Mouse (Mus musculus) erythroid progenitor cell, adult 5-6 weeks (primary cell): ENCODE results near the gene Shmt1. TPM values are rescaled to one million over a fixed set of nuclear protein-coding genes. Genes with fewer than 3 reads are reported as not detected.

Source experiments
- ATAC-seq: replicated peaks from 2 replicates; pipeline ENCODE4 v1.8.0; 2016; ENCODE audit warnings: moderate number of reproducible peaks, mild to moderate bottlenecking, moderate TSS enrichment, inconsistent platforms; ENCODE audit not compliant: poor library complexity, low FRiP score, severe bottlenecking
- total RNA-seq, 2 experiments: library from RNA; stranded (forward) in 1 of 2; stranded (reverse) in 1 of 2; fragments of 150-400 nt in 1 of 2; fragments of 186-747, 209-891 nt in 1 of 2; gene quantifications; 2 replicates each; pipeline versions ENCODE4 v1.2.3 to v1.2.4; 2015 to 2017; ENCODE audit warnings: low replicate concordance in 2 of 2

Shmt1 gene
- total RNA-seq, 2 experiments from 2014 or later, result 4.6 to 9.6 TPM

DNA sequence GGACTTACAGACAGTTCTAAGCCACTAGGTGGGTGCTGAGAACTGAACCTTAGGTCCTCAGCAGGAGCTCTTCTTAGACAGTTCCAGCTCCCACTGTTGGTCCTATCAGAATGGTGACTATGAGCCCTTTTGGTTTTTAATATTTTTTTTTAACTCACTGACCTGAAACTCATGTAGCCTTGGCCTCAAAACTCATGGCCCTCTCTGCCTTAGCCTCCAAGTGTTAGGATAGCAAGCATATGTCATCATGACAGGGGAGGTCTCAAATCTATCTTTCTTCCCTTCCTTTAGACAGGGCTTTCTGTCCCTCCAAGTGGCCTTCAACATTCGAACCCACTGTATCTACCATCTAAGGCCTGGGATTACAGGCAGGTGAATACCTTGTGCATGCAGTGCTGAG, 10.6 kb downstream of the Shmt1 start:
- ATAC-seq, result no peak

DNA sequence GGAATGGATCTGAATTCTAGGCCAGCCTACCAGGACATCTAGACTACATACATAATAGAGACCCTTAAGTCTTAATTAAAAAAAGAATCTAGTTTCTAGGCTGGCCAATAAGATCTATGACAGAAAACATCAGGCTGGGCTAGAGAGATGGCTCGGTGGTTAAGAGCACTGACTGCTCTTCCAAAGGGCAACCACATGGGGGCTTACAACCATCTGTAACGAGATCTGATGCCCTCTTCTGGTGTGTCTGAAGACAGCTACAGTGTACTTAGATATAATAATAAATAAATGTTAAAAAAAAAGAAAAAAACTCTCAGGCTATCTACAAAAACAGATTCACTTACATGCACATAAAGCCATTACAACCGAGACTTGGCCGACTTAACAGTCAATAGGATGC, 11.5 kb downstream of the Shmt1 start:
- ATAC-seq, result no peak

DNA sequence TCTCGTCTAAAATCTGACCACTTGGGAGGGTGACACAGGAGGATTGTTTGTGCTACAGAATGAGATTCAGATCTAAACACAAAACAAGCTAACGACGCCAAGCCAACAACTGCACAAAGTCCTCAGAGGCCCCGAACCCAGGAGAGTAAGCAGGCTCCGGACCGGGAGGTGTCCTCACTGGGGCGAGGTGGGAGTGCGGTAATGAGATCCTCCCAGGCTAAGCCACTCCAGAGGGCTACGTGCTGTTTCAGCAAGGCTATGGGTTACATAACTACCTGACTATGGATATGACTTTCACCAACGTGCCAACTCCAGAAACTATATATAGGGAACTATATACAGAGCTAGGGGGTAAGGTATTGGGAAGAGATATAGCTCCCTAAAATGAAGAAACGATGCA, 15.2 kb downstream of the Shmt1 start:
- no peak for ATAC-seq

DNA sequence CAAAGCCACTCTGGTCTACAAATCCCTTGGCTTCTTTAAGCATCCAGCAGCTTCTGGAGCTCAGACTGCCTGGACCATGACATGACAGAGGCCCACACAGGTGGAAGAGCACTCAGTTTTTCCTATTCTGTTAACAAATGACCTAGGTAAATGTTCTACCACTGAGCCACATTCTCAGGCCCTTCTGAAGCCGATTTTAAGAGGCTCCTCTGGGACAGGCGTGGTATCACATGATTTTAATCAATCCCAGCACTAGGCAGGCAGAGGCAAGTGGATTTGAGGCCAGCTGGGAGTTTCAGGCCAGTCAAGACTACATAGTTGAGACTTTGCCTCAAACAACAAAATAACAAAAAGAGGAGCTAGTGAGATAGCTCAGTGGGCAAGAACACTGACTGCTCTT, 21.0 kb downstream of the Shmt1 start:
- ATAC-seq, result no peak

DNA sequence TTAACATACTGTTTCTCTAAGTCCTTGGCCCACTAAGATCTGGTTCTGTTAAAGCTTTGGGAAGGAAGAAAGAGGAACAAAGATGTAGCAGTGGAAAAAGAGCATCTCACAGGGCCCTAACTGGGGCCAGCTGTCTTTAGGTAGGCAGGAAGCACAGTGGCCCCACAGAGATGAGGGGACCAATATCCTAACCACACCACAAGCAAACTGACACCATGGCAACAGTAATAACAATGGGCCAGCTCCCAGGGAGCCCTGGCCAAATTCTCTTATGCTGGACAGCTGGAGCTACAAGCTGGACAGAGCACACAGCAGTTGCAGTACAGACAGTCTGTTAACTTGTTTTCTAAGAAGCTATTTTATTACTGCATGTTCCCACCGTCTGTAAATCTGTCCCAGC, 23.9 kb downstream of the Shmt1 start:
- ATAC-seq, result no peak

DNA sequence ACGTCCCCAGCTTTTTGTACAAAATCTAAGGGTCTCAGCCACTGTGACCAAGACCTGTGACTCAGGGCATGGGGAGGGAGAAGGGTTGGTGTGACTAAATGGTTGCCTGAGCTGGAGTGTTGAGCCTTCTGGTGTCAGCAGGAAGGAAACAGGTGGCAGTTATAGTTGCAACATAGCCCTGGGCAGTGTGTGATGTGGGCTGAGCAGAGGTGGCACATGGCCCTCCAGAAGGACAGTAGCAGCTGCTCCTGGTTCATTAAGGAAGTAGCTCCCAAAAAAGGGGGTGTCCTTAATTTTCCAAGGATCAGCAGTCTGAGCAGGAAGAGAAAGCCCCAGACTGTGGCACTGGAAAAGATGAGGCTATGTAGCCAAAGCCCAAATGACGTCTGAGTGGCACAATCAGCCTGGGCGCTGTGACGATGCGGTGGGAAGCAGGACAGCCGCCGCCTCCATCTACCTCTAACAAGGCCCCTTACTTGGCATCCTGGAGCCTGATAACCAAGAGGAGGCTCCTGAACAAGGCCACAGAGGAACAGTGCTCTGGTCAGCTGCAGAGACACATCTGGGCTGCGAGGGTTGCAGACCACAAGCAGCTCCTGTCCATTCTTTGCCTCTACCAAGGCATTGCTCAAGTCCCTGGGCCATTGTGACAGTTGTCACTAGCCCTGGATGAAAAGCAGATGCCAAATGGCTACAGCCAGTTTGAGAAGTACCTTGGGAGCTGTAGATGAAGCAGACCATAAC, 27.2 kb downstream of the Shmt1 start:
- no peak for ATAC-seq

DNA sequence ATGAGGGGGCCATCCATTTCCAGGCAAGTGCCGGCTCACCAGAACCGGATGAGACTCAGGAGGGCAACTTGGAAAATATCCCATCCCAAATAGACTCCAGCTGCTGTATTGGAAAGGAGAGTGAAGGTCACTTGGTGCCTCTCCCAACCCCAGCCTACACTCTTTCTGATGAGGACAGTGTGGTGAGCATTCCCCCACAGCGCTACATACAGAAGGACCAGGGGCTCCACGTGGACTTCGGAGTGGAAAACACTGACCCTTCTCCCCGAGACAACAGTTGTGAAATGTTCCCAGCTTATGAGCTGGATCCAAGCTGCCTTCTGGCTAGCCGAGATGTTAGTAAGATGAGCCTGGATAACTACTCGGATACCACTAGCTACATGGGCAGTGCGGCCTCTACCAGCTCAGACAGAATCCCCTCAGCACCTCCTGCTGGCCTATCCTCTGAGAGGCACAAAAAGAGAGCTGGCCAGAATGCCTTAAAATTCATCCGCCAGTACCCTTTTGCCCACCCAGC, 31.8 kb downstream of the Shmt1 start:
- ATAC-seq, result no peak

DNA sequence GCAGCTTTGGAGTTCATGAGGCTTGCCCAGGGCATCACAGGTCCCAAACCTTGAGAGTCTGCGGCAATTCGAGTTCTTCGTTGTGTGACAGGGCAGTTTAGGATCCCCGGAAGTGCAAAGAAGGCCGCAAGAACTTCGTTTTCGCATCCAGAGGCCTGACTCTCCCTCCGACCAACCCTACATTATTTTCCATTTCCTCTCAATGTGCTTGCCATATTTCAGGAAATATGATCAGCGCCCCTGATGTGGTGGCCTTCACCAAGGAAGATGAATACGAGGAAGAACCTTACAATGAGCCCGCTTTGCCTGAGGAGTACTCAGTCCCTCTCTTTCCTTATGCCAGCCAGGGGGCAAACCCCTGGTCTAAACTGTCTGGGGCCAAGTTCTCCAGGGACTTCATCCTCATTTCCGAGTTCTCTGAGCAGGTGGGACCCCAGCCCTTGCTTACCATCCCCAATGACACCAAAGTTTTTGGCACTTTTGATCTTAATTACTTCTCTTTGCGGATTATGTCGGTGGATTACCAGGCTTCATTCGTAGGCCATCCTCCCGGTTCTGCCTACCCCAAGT, 33.6 kb downstream of the Shmt1 start:
- no peak for ATAC-seq

DNA sequence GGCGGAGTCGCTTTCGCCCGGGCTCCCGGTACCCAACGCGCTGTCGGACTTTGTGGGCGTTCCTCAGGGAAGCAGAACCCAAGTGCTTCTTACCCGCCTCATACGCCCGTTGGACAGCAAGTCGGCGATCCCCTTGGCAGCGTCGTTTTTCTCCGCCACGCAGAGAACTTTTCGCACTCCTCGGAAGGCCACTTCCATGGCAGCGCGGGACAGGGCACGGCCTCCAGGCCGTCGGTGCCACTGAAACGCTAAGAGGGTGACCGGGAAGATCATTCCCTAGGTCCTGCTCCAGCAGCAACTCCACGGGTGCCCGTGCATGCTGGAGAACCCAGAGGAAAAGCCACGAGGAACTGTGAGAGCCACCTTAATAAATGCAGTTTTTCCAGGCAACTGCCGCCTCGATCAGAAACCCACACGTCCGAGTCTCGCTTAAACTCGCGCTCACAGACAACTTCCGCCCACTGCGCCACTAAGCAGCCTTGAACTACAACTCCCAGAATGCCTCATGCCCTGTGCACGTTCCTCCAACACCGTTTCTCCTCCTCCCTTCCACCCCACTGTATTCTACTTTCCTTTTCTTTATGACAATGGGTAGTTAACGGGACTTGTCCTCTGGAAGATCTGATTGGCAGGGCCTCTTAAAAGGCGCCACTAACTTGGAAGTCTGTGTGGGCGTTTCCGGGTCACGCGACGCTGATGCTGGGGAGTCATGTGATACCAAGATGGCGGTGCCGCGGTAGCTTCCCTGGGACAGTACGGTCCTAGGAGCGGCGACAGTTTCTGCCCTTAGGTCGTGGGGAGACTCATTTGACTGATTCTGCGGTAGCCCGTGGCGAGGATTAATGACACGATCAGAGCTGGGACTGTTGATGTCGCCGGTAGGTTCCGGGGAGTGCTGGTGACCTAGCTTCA, 34.4 kb downstream of the Shmt1 start, which contains the start of the genes Top3a and Smcr8:
Top3a (minus strand) TSS at position 537 of the 912 bp plus-strand sequence.
Smcr8 (plus strand) TSS at position 696 of the 912 bp plus-strand sequence.
- ATAC-seq, result peak; percentile 88

DNA sequence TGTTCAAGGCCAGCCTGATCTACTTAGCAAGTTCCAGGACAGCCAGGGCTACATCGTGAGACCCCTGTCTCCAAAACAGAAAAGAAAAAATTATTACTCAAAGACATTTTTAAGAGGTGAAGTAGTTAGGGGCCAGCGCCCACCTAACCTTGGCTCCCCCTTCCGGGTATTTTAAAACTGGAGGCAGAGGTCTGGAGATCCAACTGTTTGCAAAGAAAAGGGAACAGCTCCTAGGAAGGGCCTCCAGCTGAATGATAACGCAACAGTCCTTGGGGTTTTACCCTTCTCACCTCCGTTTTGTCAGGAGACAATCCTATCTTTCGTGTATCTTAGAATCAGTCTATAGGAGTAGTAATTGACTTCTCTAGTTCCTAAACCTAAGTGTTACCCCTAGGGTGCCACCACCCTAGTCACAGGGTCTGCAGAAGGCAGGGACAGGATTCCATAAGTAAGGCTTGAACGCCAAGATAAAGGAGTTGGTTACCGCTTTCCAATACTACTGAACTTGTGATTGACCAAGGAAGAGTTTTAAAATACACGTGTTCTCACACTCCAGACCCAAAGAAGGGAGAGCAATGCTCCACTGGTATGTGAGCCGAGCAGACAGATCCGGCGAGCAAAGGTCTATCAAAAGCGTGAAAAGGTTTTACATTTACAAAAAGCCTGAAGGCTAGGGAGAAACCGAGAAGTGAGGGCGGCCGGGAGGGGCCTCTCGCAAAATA, 35.2 kb downstream of the Shmt1 start:
- ATAC-seq, result peak; percentile 29; the same call in 1 of the 2 replicates

DNA sequence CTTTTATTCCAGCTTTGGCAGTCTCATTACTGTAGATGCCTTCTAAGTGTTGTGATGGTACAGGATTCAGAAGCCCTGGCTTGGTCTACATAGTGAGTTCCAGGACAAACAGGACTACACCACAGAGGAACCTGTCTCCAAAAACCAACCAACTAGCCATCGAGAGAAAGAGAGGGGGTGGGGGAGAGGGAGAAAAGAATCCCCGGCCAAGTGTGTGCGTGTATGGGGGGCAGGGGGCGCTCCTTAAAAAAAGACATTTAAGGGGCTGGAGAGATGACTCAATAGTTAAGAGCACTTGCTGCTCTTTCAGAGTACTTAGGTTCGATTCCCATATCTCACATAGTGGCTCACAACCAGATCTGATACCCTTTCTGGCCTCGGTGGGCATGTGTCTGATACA, 35.9 kb downstream of the Shmt1 start:
- no peak for ATAC-seq

DNA sequence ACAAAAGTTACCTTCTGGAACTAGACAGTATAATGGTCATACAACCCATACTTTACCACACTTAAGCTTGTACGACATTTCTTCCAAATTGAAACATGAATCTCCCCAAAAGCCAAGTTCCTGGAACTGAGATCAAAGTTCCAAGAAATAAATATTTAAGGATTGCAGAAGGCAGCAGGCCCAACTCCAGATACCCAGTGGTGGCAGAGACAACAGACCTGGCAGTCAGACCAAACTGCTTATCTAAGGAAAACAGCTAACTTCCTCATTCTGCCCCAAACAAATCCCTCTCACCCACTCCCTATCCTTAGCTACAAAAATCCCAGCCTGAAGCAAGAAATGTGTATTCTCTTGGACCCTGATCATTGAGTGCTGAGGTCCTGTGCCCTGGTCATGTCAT, 36.7 kb downstream of the Shmt1 start:
- no peak for ATAC-seq

DNA sequence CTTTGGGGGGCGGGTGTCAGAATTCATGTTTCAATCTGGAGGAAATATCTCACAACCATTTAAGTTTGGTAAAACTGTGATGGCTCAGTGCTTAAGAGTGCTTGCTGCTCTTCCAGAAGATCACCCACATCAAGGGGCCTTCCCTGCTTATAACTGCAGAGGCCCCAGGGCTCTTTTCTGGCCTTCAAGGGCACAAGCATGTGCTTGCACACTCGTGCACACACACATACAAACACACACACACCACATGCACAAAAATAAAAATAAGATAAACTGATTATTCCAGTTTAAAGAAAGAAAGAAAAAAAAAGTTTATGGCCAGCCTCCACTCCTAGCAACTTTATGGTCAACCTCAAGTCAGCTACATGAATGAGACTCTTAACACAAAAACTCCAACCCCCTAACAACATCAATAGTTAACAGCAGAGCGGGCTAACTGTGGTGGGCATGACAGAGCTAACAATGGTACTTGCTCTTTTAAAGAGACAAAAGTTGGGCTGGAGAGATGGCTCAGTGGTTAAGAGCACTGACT, 37.3 kb downstream of the Shmt1 start:
- ATAC-seq, result no peak

DNA sequence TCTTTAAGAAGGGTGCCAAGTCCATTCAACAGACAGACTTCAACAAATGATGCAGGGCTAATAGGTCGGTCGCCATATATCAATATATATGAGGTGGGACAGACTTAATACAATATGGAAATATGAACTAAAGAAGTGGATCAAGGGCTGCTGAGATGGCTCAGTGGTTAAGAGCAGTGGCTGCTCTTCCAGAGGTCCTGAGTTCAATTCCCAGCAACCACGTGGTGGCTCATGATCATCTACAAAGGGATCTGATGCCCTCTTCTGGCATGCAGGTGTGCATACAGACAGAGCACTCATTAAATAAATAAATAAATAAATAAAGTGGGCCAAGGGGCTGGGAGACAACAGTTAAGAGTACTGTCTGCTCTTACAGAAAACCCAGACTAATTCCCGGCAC, 39.4 kb downstream of the Shmt1 start:
- no peak for ATAC-seq

DNA sequence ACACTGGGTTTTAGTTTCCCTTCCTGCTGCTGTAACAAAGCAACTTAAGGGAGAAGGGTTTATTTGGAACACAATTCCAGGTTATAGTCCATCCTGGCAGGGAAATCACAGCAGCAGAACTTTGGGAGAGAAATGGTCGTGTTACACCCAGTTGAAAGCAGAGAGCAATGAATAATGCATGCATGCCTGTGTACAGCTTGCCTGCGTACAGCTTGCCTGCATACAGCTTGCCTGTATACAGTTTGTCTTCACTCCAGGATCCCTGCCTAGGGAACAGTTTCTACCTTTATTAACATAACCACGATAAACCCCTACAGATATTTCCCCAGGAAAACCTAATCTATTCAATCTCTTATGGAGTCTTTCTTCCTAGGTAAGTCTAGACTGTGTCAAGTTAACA, 40.7 kb downstream of the Shmt1 start:
- ATAC-seq, result no peak

DNA sequence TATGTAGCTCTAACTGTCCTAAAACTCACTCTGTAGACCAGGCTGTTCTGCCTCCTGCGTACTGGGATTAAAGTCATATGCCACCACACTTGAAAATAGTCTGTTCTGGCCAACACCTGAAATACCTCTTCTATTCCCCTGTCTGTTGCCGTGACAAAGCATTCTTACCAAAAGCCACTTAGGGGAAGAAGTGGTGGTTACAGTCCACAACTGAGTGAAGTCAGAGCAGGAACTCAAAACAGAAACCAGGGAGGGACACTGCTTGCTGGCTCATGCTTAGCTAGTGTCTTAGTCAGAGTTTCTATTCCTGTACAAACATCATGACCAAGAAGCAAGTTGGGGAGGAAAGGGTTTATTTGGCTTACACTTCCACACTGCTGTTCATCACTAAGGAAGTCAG, 42.2 kb downstream of the Shmt1 start:
- ATAC-seq, result no peak

DNA sequence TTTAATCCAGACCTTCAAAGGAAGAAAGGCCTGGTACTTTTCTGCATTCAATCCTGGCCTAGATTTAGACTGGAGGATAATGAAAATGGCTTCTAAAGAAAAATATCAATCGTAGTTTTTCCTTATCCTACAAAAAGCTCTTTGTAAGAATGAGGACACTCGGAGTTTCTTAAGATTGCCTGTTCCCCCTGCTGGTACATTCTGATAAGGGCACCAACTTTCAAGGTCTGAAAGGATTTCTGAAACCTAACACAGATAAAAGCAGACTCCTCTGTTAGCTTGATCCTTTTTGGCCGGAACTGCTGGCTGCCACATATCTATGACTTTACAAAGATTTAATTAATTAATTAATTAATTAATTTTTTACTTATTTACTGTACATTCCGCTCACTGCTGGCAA, 44.5 kb downstream of the Shmt1 start:
- 0 out of 2 replicates have a peak, but pooled peaks have one; percentile 34 for ATAC-seq

DNA sequence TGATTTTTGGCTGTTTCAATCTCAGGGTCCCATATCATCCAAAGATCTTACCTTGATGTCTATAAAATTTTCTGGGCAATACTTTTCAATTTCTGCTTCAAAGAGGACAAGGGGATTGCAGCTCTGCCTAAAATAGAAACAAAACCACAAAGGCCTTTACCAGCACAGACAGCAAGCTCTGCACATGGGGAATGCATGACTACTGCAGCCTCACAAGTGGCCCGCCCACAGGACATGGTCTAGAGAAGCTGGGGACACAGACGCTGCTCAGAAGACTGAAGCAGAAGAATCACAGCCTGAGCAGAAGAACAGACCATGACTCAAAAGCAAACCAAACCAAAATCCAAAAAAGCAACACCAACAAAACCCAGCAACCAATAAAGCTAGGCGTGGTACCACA, 49.8 kb downstream of the Shmt1 start:
- no peak for ATAC-seq

DNA sequence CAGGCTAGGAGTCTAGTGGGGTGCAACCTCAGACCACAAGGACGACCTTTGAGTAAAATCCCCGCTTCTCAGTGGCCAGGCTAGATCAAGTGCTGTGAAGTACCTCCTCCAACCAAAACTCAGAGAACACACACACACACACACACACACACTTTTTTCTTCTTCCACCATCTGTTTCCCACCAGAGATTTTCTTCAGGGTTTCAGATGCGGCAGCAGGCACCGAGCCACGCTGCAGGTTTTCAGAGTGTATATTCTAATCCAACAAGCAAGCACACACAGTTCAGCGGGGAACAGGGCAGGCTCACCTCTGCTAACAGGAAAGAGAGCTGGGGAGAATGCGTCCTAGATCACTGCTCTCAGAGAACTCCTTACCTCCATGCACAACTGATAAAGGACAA, 55.9 kb downstream of the Shmt1 start:
- ATAC-seq, result no peak

DNA sequence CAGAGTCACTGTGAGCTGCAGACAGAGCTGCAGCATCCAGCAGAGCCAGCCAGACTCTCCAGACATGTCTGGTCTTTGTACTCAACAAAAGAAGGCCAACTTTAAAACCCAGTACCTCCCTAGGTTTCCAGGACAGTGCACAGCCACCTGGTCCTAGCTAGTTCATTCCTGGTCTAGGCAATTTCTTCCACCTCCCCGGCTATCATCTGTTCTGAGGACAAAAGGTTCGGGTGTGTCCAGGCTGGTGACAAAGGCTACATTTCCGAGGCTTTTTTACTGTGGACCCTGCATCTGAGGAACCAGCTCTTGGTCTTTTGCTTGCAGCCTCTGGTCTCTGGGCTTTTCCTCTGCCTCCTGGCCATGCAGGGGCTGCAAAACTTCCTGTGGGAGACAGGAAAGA, 71.2 kb downstream of the Shmt1 start:
- no peak for ATAC-seq
